Mouse (Mus musculus) E14TG2a.4 (cell line): ENCODE results near the gene Kctd4.

Experiments used
- CTCF ChIP-seq: conservative IDR thresholded peaks from 2 replicates; pipeline ENCODE4 v1.5.1; 2014; ENCODE audit warnings: low read length
- NANOG ChIP-seq: IDR thresholded peaks from 2 replicates; pipeline ENCODE4 v1.6.1; 2014; ENCODE audit warnings: borderline replicate concordance, low read length, mixed read lengths
- POU5F1 ChIP-seq: IDR thresholded peaks from 2 replicates; pipeline ENCODE4 v1.6.1; 2014; ENCODE audit warnings: low read length, borderline replicate concordance

GRCm38 (mm10) chr14:75947674-75948073 is 7.1 kb upstream of the Kctd4 start:
- TF ChIP-seq CTCF (no peak), NANOG (no peak), POU5F1 (no peak)
